Mouse (Mus musculus): ENCODE measurements at regions not wholly inside any gene's neighbourhood (a gene's known extent, or its start where the extent isn't known, plus 50 kb on each side); places are given as distances from the start of the nearest gene placed in this dataset.

DNA sequence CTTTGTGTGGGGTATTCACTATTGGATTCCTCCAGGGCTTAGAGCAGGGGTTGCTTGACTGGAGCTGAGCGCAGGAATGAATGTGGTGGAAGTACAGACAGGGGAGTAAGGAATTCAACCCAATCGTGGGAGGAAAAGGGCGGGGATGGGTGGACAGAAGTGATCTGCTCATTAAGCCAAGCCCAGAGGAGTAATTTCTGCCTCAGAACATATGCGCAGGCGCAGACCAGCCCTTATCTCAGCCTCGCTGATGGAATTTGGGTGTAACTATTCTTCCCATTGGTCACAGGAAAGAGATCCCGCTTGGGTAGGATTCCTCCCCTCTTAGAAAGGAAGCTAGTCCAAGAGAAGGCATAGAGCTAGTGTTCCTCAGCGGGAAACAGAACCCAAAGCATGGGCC lies 158.8 kb downstream of the Efnb1 start:
- TF ChIP-seq CTCF (IDR thresholded peaks at IDR 0.05) (no peak), EP300 (IDR thresholded peaks at IDR 0.05) (no peak)
